Mouse (Mus musculus) E14TG2a.4 (cell line): ENCODE measurements around the gene Fam169a.

Experiments
- H3K27me3 ChIP-seq: 2 replicates; pipeline ENCODE4 v1.6.1; 2014; ENCODE audit warnings: low read length, control low read depth; ENCODE audit not compliant: insufficient read depth
- H3K36me3 ChIP-seq: 2 replicates; pipeline ENCODE4 v1.6.1; 2014; ENCODE audit warnings: low read length, control low read depth; ENCODE audit not compliant: insufficient read depth
- H3K4me1 ChIP-seq: replicated peaks from 2 replicates; pipeline ENCODE4 v1.6.1; 2014; ENCODE audit warnings: low read depth, low read length, control low read depth
- H3K4me3 ChIP-seq: replicated peaks from 2 replicates; pipeline ENCODE4 v1.5.1; 2014; ENCODE audit warnings: mild to moderate bottlenecking, low read length
- H3K9me3 ChIP-seq: 2 replicates; pipeline ENCODE4 v1.6.1; 2014; ENCODE audit warnings: low read length, control low read depth
- CTCF ChIP-seq: conservative IDR thresholded peaks from 2 replicates; pipeline ENCODE4 v1.5.1; 2014; ENCODE audit warnings: low read length
- NANOG ChIP-seq: IDR thresholded peaks from 2 replicates; pipeline ENCODE4 v1.6.1; 2014; ENCODE audit warnings: borderline replicate concordance, low read length, mixed read lengths
- POU5F1 ChIP-seq: IDR thresholded peaks from 2 replicates; pipeline ENCODE4 v1.6.1; 2014; ENCODE audit warnings: low read length, borderline replicate concordance

Fam169a gene

DNA sequence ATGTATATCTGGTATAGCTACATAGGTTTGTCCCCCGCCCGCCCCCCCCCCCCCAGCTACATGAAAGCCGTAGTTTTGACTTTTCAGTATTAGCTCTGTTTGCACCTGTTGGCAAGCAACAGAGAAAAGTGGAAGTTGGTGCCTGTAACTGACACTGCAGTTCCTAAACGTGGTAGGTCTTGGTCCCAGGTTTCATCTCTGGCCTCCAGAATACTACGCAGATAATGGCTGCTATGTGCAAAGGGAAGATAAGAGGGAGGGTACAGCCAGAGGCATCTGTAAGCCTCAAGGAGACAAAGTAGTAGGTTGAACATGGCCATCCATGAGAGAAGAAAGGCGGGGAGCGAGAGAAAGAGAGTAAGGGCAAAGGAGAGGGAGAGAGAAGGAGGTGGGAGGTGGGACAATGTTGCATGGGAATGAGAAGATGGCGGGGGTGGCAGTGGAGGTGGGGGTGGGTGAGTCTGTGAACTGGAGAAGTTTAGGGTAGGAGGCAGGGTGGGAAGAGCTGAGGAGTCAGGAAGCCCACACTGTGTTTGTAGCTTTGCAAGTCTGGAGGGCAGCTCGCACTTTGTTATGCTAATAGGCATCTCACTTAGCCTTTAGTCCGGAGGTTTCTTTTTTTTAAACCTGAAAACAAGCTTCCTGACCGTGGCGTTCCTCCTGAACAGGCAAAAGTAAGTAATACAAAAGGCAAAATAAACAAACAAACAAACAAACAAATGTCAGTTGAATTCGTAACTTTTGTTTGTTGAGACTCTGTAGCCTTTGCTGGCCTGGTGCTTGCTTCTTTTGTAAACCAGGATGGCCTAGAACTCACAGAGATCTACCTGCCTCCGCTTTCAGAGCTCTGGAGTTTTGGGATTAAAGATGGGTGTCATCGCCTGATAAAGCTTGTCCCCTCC, at the start of gene Fam169a:
Gene Fam169a (plus strand): TSS at position 638 of the 902 bp plus-strand sequence.
- Histone ChIP-seq H3K4me3 (peak within 1 kb of the TSS; percentile 78), H3K36me3 (no peaks in the 10 kb centered on the region), H3K27me3 (no peaks in the 10 kb centered on the region), H3K9me3 (peaks cover 3% of the 10 kb centered on the region), H3K4me1 (peaks cover 66% of the 10 kb centered on the region)
- no peak for TF ChIP-seq NANOG
- TF ChIP-seq CTCF, result no peak
- peak; percentile 48; the same call in 1 of the 2 replicates for TF ChIP-seq POU5F1

DNA sequence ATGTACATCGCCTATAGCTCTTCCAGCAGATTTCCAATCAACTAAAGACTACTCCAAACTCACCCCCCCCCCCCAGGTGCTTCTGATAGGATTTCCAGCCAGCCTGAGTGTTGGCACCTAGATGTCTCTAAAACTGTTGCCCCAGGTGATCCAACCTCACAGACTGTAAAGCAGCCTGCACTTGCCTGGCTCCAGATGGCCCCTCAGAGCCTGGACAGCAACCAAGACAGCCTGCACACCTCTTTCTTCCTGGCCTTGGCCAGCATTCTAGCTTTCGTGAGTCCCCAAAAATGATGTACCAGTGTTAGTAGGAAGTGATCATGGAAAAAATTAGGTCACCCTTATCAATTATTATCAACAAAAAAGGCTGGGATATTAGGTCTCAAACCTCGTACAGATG, 49.4 kb upstream of the Fam169a start:
- peaks cover 19% of the 10 kb centered on the region for H3K4me1 ChIP-seq
- peaks cover 25% of the 10 kb centered on the region for H3K9me3 ChIP-seq
- no peak for TF ChIP-seq POU5F1
- no peak for TF ChIP-seq NANOG
- no peak for TF ChIP-seq CTCF
- H3K4me3 ChIP-seq, result no peak overlapping the region
- H3K36me3 ChIP-seq, result no peaks in the 10 kb centered on the region
- 0 out of 2 replicates have a peak, but pooled peaks cover 2% of the 10 kb centered on the region for H3K27me3 ChIP-seq

DNA sequence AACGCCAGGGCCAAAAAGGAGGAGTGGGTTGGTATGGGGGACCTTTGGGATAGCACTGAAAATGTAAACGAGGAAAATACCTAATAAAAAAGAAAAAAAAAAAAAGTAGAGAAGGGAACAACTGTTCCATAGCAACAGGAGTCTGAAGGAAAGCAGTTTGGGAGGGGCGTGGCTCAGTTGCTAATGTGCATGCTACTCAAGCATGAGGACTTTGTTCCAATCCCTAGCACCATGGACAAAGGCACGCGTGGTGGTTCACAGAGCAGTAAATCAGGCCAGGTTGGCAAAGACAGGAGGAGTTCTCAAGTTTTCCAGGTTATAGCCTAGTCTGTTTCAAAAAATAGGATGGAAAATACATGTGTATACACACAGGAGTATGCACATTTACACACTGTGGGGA, 47.0 kb upstream of the Fam169a start:
- Histone ChIP-seq H3K4me1 (peaks cover 14% of the 10 kb centered on the region), H3K27me3 (peaks cover 7% of the 10 kb centered on the region; the same call in 1 of the 2 replicates), H3K36me3 (no peaks in the 10 kb centered on the region), H3K4me3 (no peak overlapping the region), H3K9me3 (peaks cover 25% of the 10 kb centered on the region)
- TF ChIP-seq POU5F1, result no peak
- TF ChIP-seq NANOG, result no peak
- no peak for TF ChIP-seq CTCF

DNA sequence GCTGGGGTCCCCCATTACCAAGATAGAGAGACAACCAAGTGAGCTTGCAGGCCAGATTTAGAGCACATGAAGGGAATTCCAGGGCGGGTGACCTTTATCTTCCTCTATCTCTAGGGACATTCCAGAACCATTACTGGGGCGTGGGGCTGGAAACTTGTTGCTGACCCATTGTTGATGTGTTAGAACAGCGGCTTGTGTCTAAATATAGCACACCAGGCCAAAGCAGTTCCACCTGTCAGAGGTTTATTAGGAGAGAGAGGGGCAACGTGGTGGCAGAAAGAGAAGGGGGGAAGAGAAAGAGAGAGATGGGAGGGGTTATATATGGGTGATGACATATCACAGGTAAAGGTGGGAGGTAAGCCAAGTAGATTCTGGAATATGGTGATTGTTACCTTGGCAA, 45.2 kb upstream of the Fam169a start:
- no peak for TF ChIP-seq NANOG
- TF ChIP-seq POU5F1, result no peak
- TF ChIP-seq CTCF, result no peak
- Histone ChIP-seq H3K27me3 (peaks cover 20% of the 10 kb centered on the region; the same call in 1 of the 2 replicates), H3K9me3 (peaks cover 14% of the 10 kb centered on the region), H3K4me1 (peaks cover 14% of the 10 kb centered on the region), H3K36me3 (no peaks in the 10 kb centered on the region), H3K4me3 (no peak overlapping the region)

GRCm38 (mm10) chr13:97030075-97030474, 37.0 kb upstream of the Fam169a start:
- no peaks in the 10 kb centered on the region for H3K4me1 ChIP-seq
- H3K9me3 ChIP-seq, result no peaks in the 10 kb centered on the region
- H3K36me3 ChIP-seq, result no peaks in the 10 kb centered on the region
- no peak overlapping the region for H3K4me3 ChIP-seq
- H3K27me3 ChIP-seq, result peaks cover 21% of the 10 kb centered on the region
- TF ChIP-seq POU5F1, result no peak
- no peak for TF ChIP-seq NANOG
- no peak for TF ChIP-seq CTCF

GRCm38 (mm10) chr13:97034262-97034661, 32.8 kb upstream of the Fam169a start, which contains the start of gene 1700029F12Rik:
Gene 1700029F12Rik, minus strand, starts transcription at chr13:97034362.
- Histone ChIP-seq H3K4me1 (no peaks in the 10 kb centered on the region), H3K27me3 (peaks cover under 1% of the 10 kb centered on the region; the same call in 1 of the 2 replicates), H3K4me3 (no peak within 1 kb of the TSS), H3K9me3 (no peaks in the 10 kb centered on the region), H3K36me3 (no peaks in the 10 kb centered on the region)
- TF ChIP-seq CTCF, result no peak
- no peak for TF ChIP-seq POU5F1
- TF ChIP-seq NANOG, result no peak

GRCm38 (mm10) chr13:97051158-97051557, 15.9 kb upstream of the Fam169a start:
- no peak for TF ChIP-seq CTCF
- TF ChIP-seq POU5F1, result no peak
- no peak for TF ChIP-seq NANOG
- no peaks in the 10 kb centered on the region for H3K9me3 ChIP-seq

DNA sequence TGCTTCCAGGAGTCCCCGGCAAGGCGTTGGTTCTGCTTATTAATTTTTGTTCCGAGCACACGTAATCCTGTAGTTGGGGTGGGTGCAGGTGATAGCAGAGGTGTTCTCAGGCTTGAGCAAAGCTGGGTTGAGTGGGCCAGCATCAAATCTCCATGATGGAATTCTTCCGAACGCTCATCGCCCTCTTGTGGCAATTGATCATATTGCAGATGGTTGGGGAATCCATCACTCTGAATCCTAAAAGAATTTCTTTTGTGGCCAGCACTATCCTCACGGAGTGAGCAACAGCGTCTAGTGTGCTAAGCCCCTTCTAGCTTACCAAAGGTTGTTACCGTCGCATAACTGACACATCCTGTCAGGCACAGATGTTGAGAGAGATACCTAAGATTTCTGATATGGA, 14.4 kb upstream of the Fam169a start:
- H3K27me3 ChIP-seq, result 0 out of 2 replicates have a peak, but pooled peaks cover 4% of the 10 kb centered on the region
- H3K4me1 ChIP-seq, result peaks cover 11% of the 10 kb centered on the region
- H3K4me3 ChIP-seq, result no peak overlapping the region
- H3K36me3 ChIP-seq, result no peaks in the 10 kb centered on the region
- H3K9me3 ChIP-seq, result no peaks in the 10 kb centered on the region
- TF ChIP-seq CTCF (peak; percentile 76), POU5F1 (no peak), NANOG (no peak)

More at GRCm38 (mm10) chr13:97051158-97051557, 15.9 kb upstream of the Fam169a start:
- H3K4me1 ChIP-seq, result peaks cover 4% of the 10 kb centered on the region
- 0 out of 2 replicates have a peak, but pooled peaks cover 4% of the 10 kb centered on the region for H3K27me3 ChIP-seq
- no peaks in the 10 kb centered on the region for H3K36me3 ChIP-seq
- no peak overlapping the region for H3K4me3 ChIP-seq
